Mouse (Mus musculus): ENCODE results near the gene Btn1a1. TPM values are rescaled to one million over a fixed set of nuclear protein-coding genes. Genes with fewer than 3 reads are reported as not detected.

The Btn1a1 gene
- polyA plus RNA-seq, 1 experiment from 2014 or later, result 0.25 TPM

Other genes with a start within 250 kb of the Btn1a1 start
- gene Vmn1r222, start 230.0 kb downstream of the Btn1a1 start, polyA plus RNA-seq (2015; fragmentation: Nextera tagmentation; extraction: Ambion mirVana), result not detected in 2 replicates
- not detected in 2 replicates for gene Vmn1r223, start 218.8 kb downstream of the Btn1a1 start, polyA plus RNA-seq (2015; fragmentation: Nextera tagmentation; extraction: Ambion mirVana)
- gene Zfp322a, start 96.7 kb downstream of the Btn1a1 start, polyA plus RNA-seq (2015; fragmentation: Nextera tagmentation; extraction: Ambion mirVana), result 52.2 and 55.1 TPM in 2 replicates
- 9.8 and 9.9 TPM in 2 replicates for gene Abt1, start 42.0 kb downstream of the Btn1a1 start, polyA plus RNA-seq (2015; fragmentation: Nextera tagmentation; extraction: Ambion mirVana)
- gene Btn2a2, start 23.0 kb upstream of the Btn1a1 start, polyA plus RNA-seq (2015; fragmentation: Nextera tagmentation; extraction: Ambion mirVana), result not detected in 2 replicates
- 3.3 and 5.1 TPM in 2 replicates for gene Hist1h4h, start 65.1 kb upstream of the Btn1a1 start, polyA plus RNA-seq (2015; fragmentation: Nextera tagmentation; extraction: Ambion mirVana)
- 0.69 TPM in 1 of 2 replicates, not detected in the other for gene Hist1h2af, start 68.0 kb upstream of the Btn1a1 start, polyA plus RNA-seq (2015; fragmentation: Nextera tagmentation; extraction: Ambion mirVana)
- 2.2 TPM in 1 of 2 replicates, not detected in the other for gene Hist1h3g, start 69.5 kb upstream of the Btn1a1 start, polyA plus RNA-seq (2015; fragmentation: Nextera tagmentation; extraction: Ambion mirVana)
- 0.15 and 0.44 TPM in 2 replicates for gene Hist1h2bh, start 77.5 kb upstream of the Btn1a1 start, polyA plus RNA-seq (2015; fragmentation: Nextera tagmentation; extraction: Ambion mirVana)
- gene Hist1h3f, start 78.2 kb upstream of the Btn1a1 start, polyA plus RNA-seq (2015; fragmentation: Nextera tagmentation; extraction: Ambion mirVana), result 0.27 and 0.32 TPM in 2 replicates
- gene Hist1h4f, start 85.7 kb upstream of the Btn1a1 start, polyA plus RNA-seq (2015; fragmentation: Nextera tagmentation; extraction: Ambion mirVana), result not detected in 2 replicates
- 0.14 and 0.15 TPM in 2 replicates for gene Hist1h1d, start 87.4 kb upstream of the Btn1a1 start, polyA plus RNA-seq (2015; fragmentation: Nextera tagmentation; extraction: Ambion mirVana)
- gene Hist1h3e, start 96.5 kb upstream of the Btn1a1 start, polyA plus RNA-seq (2015; fragmentation: Nextera tagmentation; extraction: Ambion mirVana), result 1.0 and 1.4 TPM in 2 replicates
- gene Hist1h2ae, start 105.3 kb upstream of the Btn1a1 start, polyA plus RNA-seq (2015; fragmentation: Nextera tagmentation; extraction: Ambion mirVana), result 14.8 and 15.4 TPM in 2 replicates
- gene Hist1h2bg, start 105.5 kb upstream of the Btn1a1 start, polyA plus RNA-seq (2015; fragmentation: Nextera tagmentation; extraction: Ambion mirVana), result 2.6 and 4.0 TPM in 2 replicates
- gene Hist1h2bf, start 108.3 kb upstream of the Btn1a1 start, polyA plus RNA-seq (2015; fragmentation: Nextera tagmentation; extraction: Ambion mirVana), result 1.3 and 1.5 TPM in 2 replicates
- gene Hist1h2ad, start 108.5 kb upstream of the Btn1a1 start, polyA plus RNA-seq (2015; fragmentation: Nextera tagmentation; extraction: Ambion mirVana), result 1.6 TPM in 1 of 2 replicates, not detected in the other
- 0.82 and 1.2 TPM in 2 replicates for gene Hist1h3d, start 109.9 kb upstream of the Btn1a1 start, polyA plus RNA-seq (2015; fragmentation: Nextera tagmentation; extraction: Ambion mirVana)
- gene Hist1h4d, start 115.7 kb upstream of the Btn1a1 start, polyA plus RNA-seq (2015; fragmentation: Nextera tagmentation; extraction: Ambion mirVana), result 34.2 and 34.9 TPM in 2 replicates
- 1.7 and 1.8 TPM in 2 replicates for gene Hist1h2be, start 155.2 kb upstream of the Btn1a1 start, polyA plus RNA-seq (2015; fragmentation: Nextera tagmentation; extraction: Ambion mirVana)
- 5.4 and 5.5 TPM in 2 replicates for gene Hist1h1e, start 156.7 kb upstream of the Btn1a1 start, polyA plus RNA-seq (2015; fragmentation: Nextera tagmentation; extraction: Ambion mirVana)
- 0.32 and 0.37 TPM in 2 replicates for gene Hist1h2ac, start 218.0 kb upstream of the Btn1a1 start, polyA plus RNA-seq (2015; fragmentation: Nextera tagmentation; extraction: Ambion mirVana)
- 17.3 and 17.7 TPM in 2 replicates for gene Hist1h2bc, start 218.3 kb upstream of the Btn1a1 start, polyA plus RNA-seq (2015; fragmentation: Nextera tagmentation; extraction: Ambion mirVana)
- not detected in 2 replicates for gene Hist1h1t, start 229.9 kb upstream of the Btn1a1 start, polyA plus RNA-seq (2015; fragmentation: Nextera tagmentation; extraction: Ambion mirVana)
- gene Hist1h4c, start 232.6 kb upstream of the Btn1a1 start, polyA plus RNA-seq (2015; fragmentation: Nextera tagmentation; extraction: Ambion mirVana), result 1.8 and 3.0 TPM in 2 replicates
- 3.0 and 3.8 TPM in 2 replicates for gene Hfe, start 245.0 kb upstream of the Btn1a1 start, polyA plus RNA-seq (2015; fragmentation: Nextera tagmentation; extraction: Ambion mirVana)